Mouse (Mus musculus) liver, embryonic 14.5 days (tissue): ENCODE data around the gene Ahnak.
"Not testable (repeated sequence)": the region's sequence is repeated elsewhere in the genome, so short reads cannot be mapped to it uniquely, and the experiment has no call there.

Source experiments
- CTCF ChIP-seq: IDR thresholded peaks from 2 replicates; pipeline ENCODE4 v1.5.1; 2016; ENCODE audit warnings: antibody characterized with exemption, low read depth, control low read depth
- EP300 ChIP-seq: IDR thresholded peaks from 2 replicates; pipeline ENCODE4 v1.6.1; 2016; ENCODE audit warnings: antibody characterized with exemption, low read depth

DNA sequence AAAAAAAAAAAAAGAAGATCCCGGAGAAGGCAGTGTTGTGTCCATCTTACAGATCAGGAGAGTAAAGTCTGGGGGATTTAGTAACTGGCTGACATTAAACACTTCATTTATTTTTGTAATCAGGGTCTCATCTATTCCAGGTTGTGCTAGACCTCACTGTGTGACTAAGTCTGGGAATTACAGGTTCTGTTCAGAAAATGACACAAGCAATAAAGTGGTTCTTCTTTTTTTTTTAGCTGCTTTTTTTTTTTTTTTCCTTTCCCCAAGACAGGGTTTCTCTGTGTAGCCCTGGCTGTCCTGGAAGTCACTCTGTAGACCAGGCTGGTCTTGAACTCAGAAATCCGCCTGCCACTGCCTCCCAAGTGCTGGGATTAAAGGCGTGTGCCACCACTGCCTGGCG is 62.9 kb downstream of the Ahnak start:
- TF ChIP-seq CTCF, EP300: not testable (repeated sequence)
